Mouse (Mus musculus) adrenal gland, adult 2 months (tissue): ENCODE measurements at regions not wholly inside any gene's neighbourhood (a gene's known extent, or its start where the extent isn't known, plus 50 kb on each side); places are given as distances from the start of the nearest gene placed in this dataset.
"Not testable (repeated sequence)": the region's sequence is repeated elsewhere in the genome, so short reads cannot be mapped to it uniquely, and the experiment has no call there.

Source experiments
- DNase-seq: peaks from one replicate; pipeline ENCODE4 v3.0.0; 2021
- microRNA-seq, 2 experiments: library from miRNA; unstranded; fragments of <30 nt; microRNA quantifications; one replicate each; pipeline ENCODE4 v1.2.0; 2021

GRCm38 (mm10) chr10:130594046-130594734, 97.0 kb upstream of the Vmn2r87 start:
- DNase-seq, result not testable (repeated sequence)

GRCm38 (mm10) chr10:130566426-130566825, 69.2 kb upstream of the Vmn2r87 start:
- DNase-seq, result peak; percentile 60

- no peak for DNase-seq
Observed at GRCm38 (mm10) chr10:130548570-130548969, 51.4 kb upstream of the Vmn2r87 start.

Small RNAs in the stretch of these regions (microRNA-seq; reads per million reads assigned to microRNA genes)
- 0 reads per million in 2 experiments for gene Gm26445
